Mouse (Mus musculus): ENCODE data around the gene Bet1l.

Bet1l gene

DNA sequence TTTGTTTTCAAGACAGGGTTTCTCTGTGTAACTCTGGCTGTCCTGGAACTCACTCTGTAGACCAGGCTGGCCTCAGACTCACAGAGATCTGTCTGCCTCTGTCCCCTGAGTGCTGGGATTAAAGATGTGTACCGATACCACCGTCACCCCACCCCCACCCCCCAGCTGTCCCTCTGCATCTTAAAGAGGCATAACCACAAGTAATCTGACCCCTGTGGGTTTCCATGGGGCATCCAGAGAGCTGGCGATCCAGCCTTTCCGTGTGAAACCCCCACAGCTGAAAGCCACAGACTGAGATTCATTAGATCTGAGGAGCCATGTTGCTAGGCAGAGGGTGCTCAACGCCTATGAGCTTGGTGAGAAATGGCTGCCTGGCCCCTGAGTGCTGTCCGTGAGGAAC is 2.6 kb upstream of the Bet1l start:
- no peak for DNase-seq (ENCODE audit: extremely low spot score, low read depth, low spot score)

DNA sequence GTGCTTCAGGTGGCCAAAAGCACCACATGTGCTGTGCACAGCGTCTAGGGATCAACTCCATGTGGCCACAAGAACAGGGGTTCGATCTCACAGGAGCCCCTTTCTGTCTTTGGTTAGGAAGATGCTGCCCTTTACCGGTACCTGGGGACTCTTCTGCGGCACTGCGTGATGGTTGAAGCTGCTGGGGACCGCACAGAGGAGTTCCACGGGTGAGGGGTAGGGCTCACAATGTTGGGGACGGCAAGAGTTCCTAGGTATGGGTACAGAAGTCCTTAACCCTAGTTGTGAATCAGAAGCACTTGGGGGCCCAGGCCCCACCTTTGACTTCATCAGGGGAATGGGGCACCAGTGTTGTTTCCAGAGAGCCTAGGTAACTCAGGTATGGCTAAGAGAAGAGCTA is 1.4 kb upstream of the Bet1l start:
- no peak for DNase-seq (ENCODE audit: extremely low spot score, low read depth, low spot score)

DNA sequence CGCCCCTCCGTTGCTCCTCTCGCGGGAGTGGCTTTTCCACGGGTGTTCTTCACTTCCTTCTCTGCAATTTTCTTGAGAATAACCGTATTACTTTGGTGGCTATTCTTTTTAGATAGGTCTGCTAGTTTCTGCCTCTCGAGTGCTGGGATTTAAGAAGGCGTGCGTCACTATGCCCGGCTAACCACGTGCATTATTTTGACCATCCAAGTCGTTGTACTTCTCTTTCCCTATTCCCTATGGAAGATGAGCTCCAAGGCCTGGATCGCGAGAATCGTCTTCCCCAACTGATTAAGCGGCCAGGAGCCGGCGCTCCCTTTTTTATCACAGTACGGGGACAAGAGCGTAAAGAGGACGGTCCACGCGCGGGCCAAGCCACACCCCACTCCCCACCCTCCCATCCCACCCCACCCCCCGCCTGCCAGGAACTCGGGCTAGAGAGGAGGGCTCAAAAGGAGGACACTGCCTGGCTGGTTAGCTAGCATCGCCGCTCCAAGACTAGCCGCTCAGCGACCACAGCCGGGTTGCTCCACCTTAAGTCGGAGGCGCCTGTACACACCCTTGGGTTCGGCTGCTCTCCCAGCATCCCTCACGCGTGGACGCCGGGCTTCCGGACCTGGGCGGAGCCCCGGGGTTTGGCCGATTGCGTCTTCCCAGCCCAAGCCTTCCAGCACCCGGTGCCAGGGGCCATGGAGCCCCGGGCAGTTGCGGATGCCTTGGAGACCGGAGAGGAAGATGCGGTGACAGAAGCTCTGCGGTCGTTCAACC is 410 bp downstream of the Bet1l start, which contains the start of gene Ric8a:
Gene Ric8a (plus strand): TSS at position 173 of the 765 bp plus-strand sequence.
- DNase-seq (ENCODE audit: extremely low spot score, low read depth, low spot score): peak; percentile 12

- peak; percentile 86 for DNase-seq (ENCODE audit: extremely low spot score, low read depth, low spot score)
Observed at GRCm38 (mm10) chr7:140855860-140856784, 1.3 kb downstream of the Bet1l start, which contains the start of gene Gm45785. Gene Gm45785 (minus strand): TSS chr7:140856331.

DNA sequence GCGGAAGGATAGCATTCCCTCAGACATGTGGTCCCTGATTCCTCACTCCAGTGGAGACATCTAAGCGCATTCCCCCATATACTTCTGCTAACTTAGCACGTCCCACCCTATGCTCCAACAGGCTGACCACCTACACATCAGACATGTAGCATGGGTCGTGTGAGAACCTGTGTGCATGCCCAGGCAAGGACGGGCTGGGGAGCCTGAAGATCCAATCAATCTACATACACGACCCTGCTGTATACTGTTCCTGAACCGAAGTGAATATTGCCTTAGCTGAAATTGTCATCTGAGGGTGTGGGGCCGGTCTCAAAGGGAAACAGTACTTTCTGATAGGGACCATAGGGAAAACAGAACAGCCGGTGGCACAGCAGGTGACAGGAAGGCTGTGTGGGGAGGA is 2.2 kb downstream of the Bet1l start:
- no peak for DNase-seq (ENCODE audit: extremely low spot score, low read depth, low spot score)

DNA sequence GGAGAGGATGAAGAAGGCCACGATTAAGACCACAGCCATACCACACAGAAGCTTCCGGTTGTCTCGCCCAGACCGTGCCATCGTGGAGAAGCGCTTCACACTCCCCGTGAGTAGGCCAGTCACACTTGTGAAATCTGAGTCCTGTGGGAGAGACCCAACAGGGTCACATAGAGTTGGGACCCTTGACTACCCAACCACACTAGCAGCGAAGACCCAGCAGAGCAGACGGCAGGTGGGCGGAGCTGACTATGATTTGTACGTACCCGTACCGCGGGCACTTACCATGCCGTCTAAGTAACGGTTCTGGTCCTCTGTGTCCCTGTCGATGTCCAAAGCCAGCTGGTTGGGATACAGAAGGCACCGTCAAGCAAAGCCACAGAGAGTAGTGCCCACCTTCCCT is 2.9 kb downstream of the Bet1l start:
- no peak for DNase-seq (ENCODE audit: extremely low spot score, low read depth, low spot score)

DNA sequence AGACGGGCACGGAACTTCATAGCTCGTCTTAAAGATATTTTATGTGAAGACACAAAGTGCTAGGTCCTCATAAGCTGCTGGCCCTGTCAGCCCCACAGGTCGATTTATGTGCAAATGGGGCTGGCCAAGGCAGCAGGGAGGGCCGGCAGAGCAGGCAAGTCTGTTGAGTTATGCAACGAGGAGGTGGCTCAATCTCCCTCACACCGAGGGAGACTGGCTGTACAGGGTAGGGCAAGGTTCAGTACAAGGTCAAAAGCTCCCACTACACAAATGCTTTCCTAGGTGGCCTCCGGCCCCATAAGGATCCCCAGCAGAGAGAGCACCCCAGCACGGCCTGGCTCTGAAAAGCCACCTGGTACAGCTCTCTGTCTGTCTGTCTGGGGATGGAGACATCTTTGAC is 4.0 kb downstream of the Bet1l start:
- DNase-seq (ENCODE audit: extremely low spot score, low read depth, low spot score): no peak

- no peak for DNase-seq (ENCODE audit: extremely low spot score, low read depth, low spot score)
Observed at GRCm38 (mm10) chr7:140851916-140852315, 5.5 kb downstream of the Bet1l start.

DNA sequence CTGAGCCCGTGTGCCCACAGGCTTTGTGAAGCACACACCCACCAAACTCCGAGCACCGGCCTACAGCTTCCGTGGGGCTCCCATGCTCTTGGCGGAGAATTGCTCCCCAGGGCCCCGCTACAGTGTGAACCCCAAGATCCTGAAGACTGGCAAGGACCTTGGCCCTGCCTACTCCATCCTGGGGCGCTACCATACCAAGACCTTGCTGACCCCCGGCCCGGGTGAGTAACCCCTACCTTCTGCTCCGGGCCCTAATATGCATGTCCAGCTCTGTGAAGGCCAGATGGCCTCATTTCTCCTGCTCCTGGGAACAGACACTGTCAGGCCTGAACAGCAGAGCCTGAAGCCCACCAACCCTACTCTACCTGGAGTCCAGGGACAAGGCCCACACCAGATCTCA is 8.8 kb downstream of the Bet1l start:
- DNase-seq (ENCODE audit: extremely low spot score, low read depth, low spot score): no peak

GRCm38 (mm10) chr7:140847755-140848580 is 9.4 kb downstream of the Bet1l start, which contains the start of gene Odf3:
Gene Odf3 (plus strand): TSS chr7:140847805.
- DNase-seq (ENCODE audit: extremely low spot score, low read depth, low spot score): no peak

- no peak for DNase-seq (ENCODE audit: extremely low spot score, low read depth, low spot score)
Observed at GRCm38 (mm10) chr7:140846676-140847075, 10.7 kb downstream of the Bet1l start.

DNA sequence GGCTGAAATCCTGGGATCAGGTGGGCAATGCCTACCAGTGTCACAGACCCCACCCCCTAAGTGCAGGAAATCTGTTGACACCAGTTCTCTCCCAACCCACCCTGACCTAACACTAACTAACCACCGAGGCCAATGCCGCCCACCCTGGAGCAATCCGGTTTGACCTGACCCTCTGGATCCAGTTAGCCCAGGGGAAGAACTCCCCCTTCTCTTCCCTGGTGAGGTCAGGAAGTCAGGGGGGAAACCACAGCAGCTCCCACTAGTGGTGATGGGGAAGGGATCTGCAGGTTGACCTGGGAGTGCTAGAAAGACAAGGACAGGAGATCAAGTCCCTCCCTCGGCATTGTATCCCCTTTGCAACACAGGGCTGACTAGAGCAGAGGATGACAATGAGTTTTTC is 11.7 kb downstream of the Bet1l start:
- DNase-seq (ENCODE audit: extremely low spot score, low read depth, low spot score): no peak

DNA sequence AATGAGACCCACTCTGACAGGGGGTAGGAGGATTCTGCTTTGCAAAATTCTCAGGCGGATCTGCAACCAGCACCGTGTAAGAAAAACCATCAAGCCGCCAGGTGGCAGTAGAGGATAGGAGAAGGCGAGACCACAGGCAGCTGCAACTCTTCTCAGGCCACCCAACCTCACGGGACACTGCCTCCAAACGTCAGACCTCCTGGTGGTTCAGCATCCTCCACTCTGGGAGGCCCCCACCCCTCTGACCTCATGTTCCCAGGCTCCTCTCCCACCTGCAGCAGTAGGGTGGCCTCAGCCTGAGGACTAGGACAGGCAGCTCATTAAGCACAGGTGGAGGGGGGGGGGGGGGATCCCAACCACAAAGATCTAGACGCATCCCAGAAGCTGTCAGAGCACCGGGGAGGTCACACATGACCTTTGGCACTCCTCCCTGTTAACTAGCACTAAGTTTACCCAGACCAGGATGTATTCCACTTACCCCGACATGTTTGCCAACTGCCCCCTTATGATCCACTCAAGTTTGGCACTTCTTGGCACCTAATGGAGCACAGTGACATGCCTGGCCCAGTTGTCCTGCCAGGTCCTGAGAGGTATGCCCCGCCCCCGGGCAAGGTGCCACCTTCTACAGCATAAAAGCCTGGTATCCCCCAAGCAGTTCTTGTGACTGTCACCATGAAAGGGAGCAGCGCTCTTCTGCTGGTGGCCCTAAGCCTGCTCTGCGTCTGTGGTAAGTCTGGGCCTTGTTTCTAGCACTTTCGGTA is 12.3 kb downstream of the Bet1l start, which contains the start of gene Scgb1c1:
Gene Scgb1c1 (plus strand): TSS at position 643 of the 761 bp plus-strand sequence.
- peak; percentile 76 for DNase-seq (ENCODE audit: extremely low spot score, low read depth, low spot score)

- DNase-seq (ENCODE audit: extremely low spot score, low read depth, low spot score): no peak
Observed at GRCm38 (mm10) chr7:140843806-140844205, 13.6 kb downstream of the Bet1l start.

DNA sequence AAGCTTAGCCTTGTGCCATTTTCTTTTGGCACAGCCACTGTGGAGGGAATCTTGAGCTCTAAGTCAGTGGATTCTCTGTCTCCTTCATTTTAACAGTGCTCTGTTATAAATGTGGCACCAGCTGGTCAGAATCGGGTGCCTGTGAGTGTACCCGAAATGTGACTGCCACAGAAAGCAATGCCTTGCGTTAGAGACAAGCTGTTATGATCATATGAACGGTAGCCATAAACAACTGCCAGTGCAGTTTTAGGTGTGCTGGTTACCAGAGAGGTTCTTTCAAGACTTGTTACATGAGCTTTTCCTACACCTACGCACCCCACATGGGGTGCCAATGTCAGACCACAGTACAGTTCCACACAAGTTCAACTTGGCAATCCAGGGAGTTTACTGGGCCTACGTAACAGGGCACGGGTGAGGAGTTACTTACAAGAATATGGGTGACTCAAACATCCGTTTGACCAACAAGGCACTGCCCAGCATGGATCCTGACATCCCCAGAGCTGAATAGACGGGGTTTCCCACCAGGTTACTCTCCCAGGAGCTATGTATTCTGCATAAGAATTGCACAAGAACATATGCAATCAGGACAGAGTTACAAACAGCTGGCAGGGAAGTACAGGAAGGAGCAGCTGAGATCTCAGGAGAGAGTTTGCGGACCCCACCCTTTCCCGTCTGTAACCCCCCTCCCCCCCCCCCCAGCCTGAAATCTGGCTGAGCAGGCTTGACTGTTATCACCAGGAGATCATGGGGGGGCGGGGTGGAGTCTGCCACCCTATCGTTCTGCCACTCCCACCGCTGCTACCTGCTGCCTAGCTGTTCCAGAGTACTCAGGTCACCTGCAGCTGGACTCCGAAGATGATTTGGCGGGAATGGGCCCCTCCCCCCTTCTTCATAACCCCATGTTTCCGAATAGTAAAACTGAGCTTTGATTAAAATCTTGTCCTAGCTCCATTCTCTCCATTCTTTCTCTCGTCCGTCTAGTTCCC is 16.3 kb downstream of the Bet1l start:
- no peak for DNase-seq (ENCODE audit: extremely low spot score, low read depth, low spot score)

GRCm38 (mm10) chr7:140839556-140839955 is 17.8 kb downstream of the Bet1l start:
- DNase-seq (ENCODE audit: extremely low spot score, low read depth, low spot score): no peak

DNA sequence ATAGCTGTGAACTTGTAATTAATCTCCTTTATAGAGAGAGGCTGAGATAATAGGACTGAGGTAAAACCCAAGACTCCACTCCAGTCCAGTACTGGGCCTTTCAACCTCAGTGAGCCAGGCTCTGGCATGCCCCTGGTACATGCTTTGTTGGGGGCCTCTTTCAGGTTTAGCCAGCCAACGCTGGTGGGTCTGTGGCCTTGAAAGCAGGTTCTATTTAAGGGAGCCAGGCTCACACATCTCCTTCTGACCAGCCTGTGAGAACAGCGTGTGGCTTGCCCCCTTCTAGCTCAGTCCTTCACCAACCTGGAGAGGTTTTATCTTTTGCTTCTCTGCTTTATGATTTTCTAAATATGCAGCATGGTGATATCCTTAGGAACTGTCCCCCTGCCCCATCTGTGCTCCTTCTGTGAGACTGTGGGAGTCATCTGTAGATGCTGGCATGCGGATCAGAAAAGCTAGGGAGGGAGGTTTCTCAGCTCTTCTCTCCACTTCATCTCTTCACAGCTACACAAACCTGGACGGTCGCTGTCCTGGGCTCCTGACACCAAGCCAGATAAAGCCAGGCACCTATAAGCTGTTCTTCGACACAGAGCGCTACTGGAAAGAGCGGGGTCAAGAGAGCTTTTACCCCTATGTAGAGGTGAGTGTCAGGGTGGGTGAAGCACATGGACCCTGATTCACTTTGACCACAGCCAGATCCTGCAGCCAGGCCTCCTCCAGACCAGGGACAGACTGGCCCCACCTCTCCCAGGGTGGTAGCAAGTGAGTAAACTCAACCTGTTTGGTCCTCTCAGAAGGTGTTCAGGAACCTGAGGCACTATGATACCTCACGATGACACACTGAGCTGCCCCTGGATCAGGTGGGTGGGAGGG is 20.9 kb downstream of the Bet1l start:
- DNase-seq (ENCODE audit: extremely low spot score, low read depth, low spot score): no peak

GRCm38 (mm10) chr7:140835758-140836087 is 21.7 kb downstream of the Bet1l start:
- no peak for DNase-seq (ENCODE audit: extremely low spot score, low read depth, low spot score)
